Mouse (Mus musculus): ENCODE data around the gene Marveld2.

GRCm38 (mm10) chr13:100594041-100594792, 22.6 kb downstream of the Marveld2 start:
- no peak for TF ChIP-seq POLR2A (IDR thresholded peaks at IDR 0.05; ENCODE audit: control insufficient read depth, extremely low read depth, insufficient read depth, low read length, poor library complexity)
- no peak for TF ChIP-seq CTCF (IDR thresholded peaks at IDR 0.05; ENCODE audit: borderline replicate concordance, control insufficient read depth, extremely low read depth, insufficient read depth, low read length, poor library complexity)
